Mouse (Mus musculus) left cerebral cortex, adult 2 months (tissue): ENCODE data around the gene Mtmr3. TPM values are rescaled to one million over a fixed set of nuclear protein-coding genes. Genes with fewer than 3 reads are reported as not detected.

Experiments used
- DNase-seq, 2 experiments: peaks; one replicate each; pipeline ENCODE4 v3.0.0; 2021 to 2022; ENCODE audit warnings: low spot score in 2 of 2, mixed read lengths in 1 of 2; ENCODE audit errors: extremely low spot score in 1 of 2
- H3K27ac ChIP-seq: fragments of 200-600 bp; 2 replicates; pipeline ENCODE4 v1.8.1; 2022
- H3K4me3 ChIP-seq: fragments of 200-600 bp; 2 replicates; pipeline ENCODE4 v1.8.1; 2022
- CTCF ChIP-seq: fragments of 200-600 bp; IDR thresholded peaks from 2 replicates; pipeline ENCODE4 v1.8.1; 2022; ENCODE audit warnings: antibody characterized with exemption, mild to moderate bottlenecking, moderate library complexity
- intact Hi-C: fragments of 180-260 bp; cut with DNase I; formaldehyde crosslinking; loops from one replicate; pipeline ENCODE4 v1.15.1; 2025
- total RNA-seq, 2 experiments: library from RNA; stranded (reverse); gene quantifications; 2 replicates each; pipeline ENCODE4 v1.2.3; 2021

Mtmr3 gene
- total RNA-seq, 2 experiments from 2014 or later = 67.3 to 72.7 TPM

- Histone ChIP-seq H3K27ac (no peak overlapping the region), H3K4me3 (no peak overlapping the region)
- intact Hi-C loops = no loop called here
- no peak for TF ChIP-seq CTCF
- no peak for DNase-seq
Measured at GRCm38 (mm10) chr11:4472464-4473179, 122.0 kb downstream of the Mtmr3 start.

GRCm38 (mm10) chr11:4471734-4472133, 122.9 kb downstream of the Mtmr3 start:
- H3K4me3 ChIP-seq = no peak overlapping the region
- TF ChIP-seq CTCF = no peak
- H3K27ac ChIP-seq = no peak overlapping the region
- DNase-seq = no peak
- intact Hi-C loops = no loop called here

GRCm38 (mm10) chr11:4471251-4471650, 123.4 kb downstream of the Mtmr3 start:
- no peak for DNase-seq
- Histone ChIP-seq H3K27ac (no peak overlapping the region), H3K4me3 (no peak overlapping the region)
- no peak for TF ChIP-seq CTCF
- intact Hi-C loops = no loop called here

- H3K27ac ChIP-seq = no peak overlapping the region
- no peak overlapping the region for H3K4me3 ChIP-seq
- TF ChIP-seq CTCF = no peak
- intact Hi-C loops = no loop called here
- no peak for DNase-seq
Measured at GRCm38 (mm10) chr11:4469091-4469490, 125.6 kb downstream of the Mtmr3 start.

- TF ChIP-seq CTCF = no peak
- intact Hi-C loops = no loop called here
- no peak for DNase-seq
- H3K27ac ChIP-seq = no peak overlapping the region
- H3K4me3 ChIP-seq = no peak overlapping the region
Measured at GRCm38 (mm10) chr11:4467436-4467835, 127.2 kb downstream of the Mtmr3 start.

- intact Hi-C loops = no loop called here
- H3K27ac ChIP-seq = no peak overlapping the region
- no peak for TF ChIP-seq CTCF
Measured at GRCm38 (mm10) chr11:4466191-4466590, 128.5 kb downstream of the Mtmr3 start.

GRCm38 (mm10) chr11:4464616-4465015, 130.0 kb downstream of the Mtmr3 start:
- H3K27ac ChIP-seq = no peak overlapping the region
- TF ChIP-seq CTCF = no peak
- intact Hi-C loops = no loop called here
- no peak overlapping the region for H3K4me3 ChIP-seq
- no peak for DNase-seq

More at GRCm38 (mm10) chr11:4466191-4466590, 128.5 kb downstream of the Mtmr3 start:
- no peak for DNase-seq
- no peak overlapping the region for H3K4me3 ChIP-seq

GRCm38 (mm10) chr11:4464186-4464585, 130.5 kb downstream of the Mtmr3 start:
- TF ChIP-seq CTCF = no peak
- no peak overlapping the region for H3K27ac ChIP-seq
- intact Hi-C loops = no loop called here
- DNase-seq = no peak
- no peak overlapping the region for H3K4me3 ChIP-seq

GRCm38 (mm10) chr11:4462868-4463267, 131.8 kb downstream of the Mtmr3 start:
- H3K4me3 ChIP-seq = no peak overlapping the region
- intact Hi-C loops = no loop called here
- no peak for TF ChIP-seq CTCF

GRCm38 (mm10) chr11:4461154-4461553, 133.5 kb downstream of the Mtmr3 start:
- Histone ChIP-seq H3K4me3 (no peak overlapping the region), H3K27ac (no peak overlapping the region)
- TF ChIP-seq CTCF = no peak
- DNase-seq = no peak
- intact Hi-C loops = no loop called here

More at GRCm38 (mm10) chr11:4462868-4463267, 131.8 kb downstream of the Mtmr3 start:
- no peak for DNase-seq
- no peak overlapping the region for H3K27ac ChIP-seq

- Histone ChIP-seq H3K4me3 (no peak overlapping the region), H3K27ac (no peak overlapping the region)
- no peak for TF ChIP-seq CTCF
- DNase-seq = no peak
- intact Hi-C loops = no loop called here
Measured at GRCm38 (mm10) chr11:4460615-4461014, 134.0 kb downstream of the Mtmr3 start.

GRCm38 (mm10) chr11:4454895-4455535, 139.6 kb downstream of the Mtmr3 start:
- TF ChIP-seq CTCF = no peak
- DNase-seq = no peak
- intact Hi-C loops = no loop called here
- Histone ChIP-seq H3K4me3 (no peak overlapping the region), H3K27ac (no peak overlapping the region)
